Mouse (Mus musculus) midbrain, embryonic 15.5 days (tissue): ENCODE measurements around the gene Plxna2. TPM values are rescaled to one million over a fixed set of nuclear protein-coding genes. Genes with fewer than 3 reads are reported as not detected.

Experiments
- ATAC-seq: fragments of 200-750 bp; cut with Nextera tagmentation; replicated peaks from 2 replicates; pipeline ENCODE4 v1.8.0; 2017; ENCODE audit warnings: moderate TSS enrichment
- H3K27ac ChIP-seq: fragments of 300-500 bp; sonication (generic); 2 replicates; pipeline ENCODE4 v1.5.1; 2015; ENCODE audit warnings: mild to moderate bottlenecking, inconsistent platforms
- H3K27me3 ChIP-seq: fragments of 300-500 bp; sonication (generic); replicated peaks from 2 replicates; pipeline ENCODE4 v1.6.1; 2015; ENCODE audit warnings: inconsistent platforms
- H3K36me3 ChIP-seq: fragments of 300-500 bp; sonication (generic); replicated peaks from 2 replicates; pipeline ENCODE4 v1.6.1; 2015; ENCODE audit warnings: inconsistent platforms
- H3K4me1 ChIP-seq: fragments of 300-500 bp; sonication (generic); 2 replicates; pipeline ENCODE4 v1.6.1; 2015; ENCODE audit warnings: inconsistent platforms
- H3K4me2 ChIP-seq: fragments of 300-500 bp; sonication (generic); 2 replicates; pipeline ENCODE4 v1.6.1; 2015; ENCODE audit warnings: inconsistent platforms, mild to moderate bottlenecking, moderate library complexity
- H3K4me3 ChIP-seq: fragments of 300-500 bp; sonication (generic); 2 replicates; pipeline ENCODE4 v1.5.1; 2015; ENCODE audit warnings: mild to moderate bottlenecking, inconsistent platforms
- H3K9ac ChIP-seq: fragments of 300-500 bp; sonication (generic); 2 replicates; pipeline ENCODE4 v1.6.1; 2015; ENCODE audit warnings: mild to moderate bottlenecking, inconsistent platforms
- H3K9me3 ChIP-seq: fragments of 300-500 bp; sonication (generic); 2 replicates; pipeline ENCODE4 v1.6.1; 2016; ENCODE audit warnings: inconsistent platforms
- WGBS: fragments of 180-500 bp; shearing (Covaris S2); methylation state at CpG from one replicate; pipeline ENCODE4 v1.1.7; 2015; ENCODE audit warnings: mixed read lengths; 5-methylcytosine and 5-hydroxymethylcytosine counted together
- polyA plus RNA-seq: library from polyadenylated mRNA; unstranded; fragments of >200 nt; fragmentation: Nextera tagmentation; extraction: Ambion mirVana; gene quantifications from 2 replicates; pipeline ENCODE4 v1.2.1, GENCODE M21; 2015

Gene Plxna2
- polyA plus RNA-seq, 1 experiment from 2014 or later = 22.4 TPM

DNA sequence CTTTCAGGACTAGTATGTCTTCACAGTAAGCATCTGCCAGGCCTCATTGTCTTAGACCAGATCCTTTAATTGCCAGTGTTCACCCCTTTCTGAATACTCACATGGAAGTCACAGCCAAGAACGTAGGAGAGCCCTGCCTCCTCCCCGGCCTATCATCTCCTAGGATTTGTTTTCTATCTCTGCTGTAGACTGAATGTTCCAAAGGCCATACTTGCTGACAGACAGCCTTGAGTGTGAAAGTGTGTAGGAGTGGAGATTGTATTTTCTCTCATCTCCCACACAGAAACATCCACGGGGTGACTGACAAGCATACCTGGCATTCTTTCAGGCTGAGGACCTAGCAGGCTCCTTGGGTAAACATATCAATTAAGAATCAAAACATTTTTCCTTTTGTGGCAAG lies 177.3 kb downstream of the Plxna2 start:
- no peaks in the 10 kb centered on the region for H3K9me3 ChIP-seq
- no peak overlapping the region for H3K27ac ChIP-seq
- H3K36me3 ChIP-seq = peaks cover 28% of the 10 kb centered on the region; the same call in 1 of the 2 replicates
- H3K4me3 ChIP-seq = no peak overlapping the region
- no peak for ATAC-seq
- WGBS = 84% methylated on average over 3 of the region's 3 CpGs
- H3K4me2 ChIP-seq = no peak overlapping the region
- no peak overlapping the region for H3K9ac ChIP-seq
- no peaks in the 10 kb centered on the region for H3K4me1 ChIP-seq
- no peaks in the 10 kb centered on the region for H3K27me3 ChIP-seq

DNA sequence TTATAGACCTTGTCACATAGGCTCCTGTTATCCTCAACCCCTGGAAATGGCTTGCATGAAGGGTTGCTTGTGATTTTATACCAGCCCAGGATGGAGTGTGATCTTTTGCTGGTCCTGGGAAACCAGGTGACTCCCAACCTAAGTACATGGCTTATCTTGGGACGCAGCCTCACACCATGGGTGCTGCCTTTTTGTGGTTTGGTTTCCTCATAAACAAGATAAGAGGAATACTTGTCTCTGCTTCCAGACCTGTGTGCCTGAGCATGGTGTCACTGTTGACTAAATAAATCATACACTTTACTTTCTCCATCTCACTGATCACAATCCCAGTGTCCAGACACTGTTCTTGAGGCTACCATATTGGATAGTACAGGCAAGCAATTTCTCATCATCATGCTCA lies 179.8 kb downstream of the Plxna2 start:
- no peaks in the 10 kb centered on the region for H3K4me1 ChIP-seq
- WGBS = 100% methylated on average over 1 of the region's 1 CpGs
- no peaks in the 10 kb centered on the region for H3K27me3 ChIP-seq
- no peaks in the 10 kb centered on the region for H3K9me3 ChIP-seq
- H3K9ac ChIP-seq = no peak overlapping the region
- no peak for ATAC-seq
- no peak overlapping the region for H3K4me3 ChIP-seq
- H3K4me2 ChIP-seq = no peak overlapping the region
- no peak overlapping the region for H3K27ac ChIP-seq
- H3K36me3 ChIP-seq = peaks cover 45% of the 10 kb centered on the region

DNA sequence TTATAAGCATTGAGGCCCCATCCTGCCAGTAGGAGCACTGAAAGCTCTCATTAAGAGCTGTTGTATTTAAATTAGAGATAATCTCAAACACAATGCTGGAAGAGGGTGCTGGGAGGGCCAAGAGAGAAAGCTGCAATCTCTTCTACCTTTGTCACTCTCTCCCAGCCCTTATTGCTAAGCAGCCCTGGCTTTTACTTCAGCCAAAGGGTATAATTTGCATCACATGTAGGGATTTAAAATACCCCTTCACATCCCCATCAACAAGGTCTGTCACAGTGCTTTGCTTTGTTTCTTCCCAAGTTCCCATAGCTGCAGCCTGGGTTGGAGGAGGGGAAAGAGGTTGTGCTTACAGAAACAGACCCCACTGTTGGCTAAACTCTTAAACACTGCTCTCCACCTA lies 180.5 kb downstream of the Plxna2 start:
- H3K9me3 ChIP-seq = no peaks in the 10 kb centered on the region
- H3K4me3 ChIP-seq = no peak overlapping the region
- no peak overlapping the region for H3K4me2 ChIP-seq
- no peak overlapping the region for H3K9ac ChIP-seq
- H3K4me1 ChIP-seq = no peaks in the 10 kb centered on the region
- peaks cover 45% of the 10 kb centered on the region for H3K36me3 ChIP-seq
- no peak for ATAC-seq
- H3K27me3 ChIP-seq = no peaks in the 10 kb centered on the region
- no peak overlapping the region for H3K27ac ChIP-seq

DNA sequence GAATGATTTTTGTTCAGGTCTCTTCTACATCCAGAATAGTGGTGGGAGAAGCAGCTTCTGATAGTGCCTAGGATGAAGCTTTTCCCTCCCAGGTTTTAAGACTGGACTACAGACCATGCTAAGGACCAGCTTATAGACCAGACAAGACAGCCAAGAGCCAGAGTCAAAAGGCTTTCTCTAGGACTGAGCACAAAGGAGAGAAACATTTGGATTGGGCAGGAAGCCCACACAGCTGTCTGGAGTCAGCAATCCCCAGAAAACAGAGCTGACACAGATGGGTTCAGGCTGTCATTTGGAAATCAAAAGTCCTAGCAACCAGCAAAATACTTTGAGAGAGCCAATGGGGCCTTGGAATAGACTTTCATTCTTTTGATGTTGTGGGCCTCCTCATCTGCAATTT lies 190.2 kb downstream of the Plxna2 start:
- no peak for ATAC-seq
- peaks cover 10% of the 10 kb centered on the region for H3K36me3 ChIP-seq

DNA sequence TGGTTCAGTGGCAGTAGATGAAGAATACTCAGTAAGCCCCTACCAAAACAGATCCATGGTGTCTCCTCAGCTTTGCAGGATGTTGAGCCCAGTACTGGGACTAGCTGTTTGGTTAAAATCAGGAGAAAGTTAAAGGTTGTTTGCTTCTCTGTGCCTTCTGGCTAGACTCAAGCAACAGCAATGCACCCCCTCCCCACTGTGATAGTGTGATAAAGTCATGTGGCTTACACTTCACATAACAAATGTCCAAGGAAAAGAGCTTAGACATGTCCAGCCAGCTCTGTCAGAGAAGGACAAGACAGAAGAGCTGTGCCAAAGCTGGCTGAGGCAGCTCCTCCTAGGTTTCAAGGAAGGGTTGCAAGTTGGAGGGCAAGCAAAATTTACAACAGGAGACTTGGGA lies 190.7 kb downstream of the Plxna2 start:
- Histone ChIP-seq H3K9me3 (no peaks in the 10 kb centered on the region), H3K4me2 (no peak overlapping the region), H3K4me3 (no peak overlapping the region), H3K27me3 (no peaks in the 10 kb centered on the region), H3K9ac (no peak overlapping the region), H3K27ac (no peak overlapping the region), H3K4me1 (no peaks in the 10 kb centered on the region), H3K36me3 (peaks cover 10% of the 10 kb centered on the region)
- no peak for ATAC-seq

More for the DNA sequence above, 190.2 kb downstream of the Plxna2 start:
- Histone ChIP-seq H3K27me3 (no peaks in the 10 kb centered on the region), H3K9ac (no peak overlapping the region), H3K9me3 (no peaks in the 10 kb centered on the region), H3K4me2 (no peak overlapping the region), H3K4me3 (no peak overlapping the region), H3K27ac (no peak overlapping the region), H3K4me1 (no peaks in the 10 kb centered on the region)

DNA sequence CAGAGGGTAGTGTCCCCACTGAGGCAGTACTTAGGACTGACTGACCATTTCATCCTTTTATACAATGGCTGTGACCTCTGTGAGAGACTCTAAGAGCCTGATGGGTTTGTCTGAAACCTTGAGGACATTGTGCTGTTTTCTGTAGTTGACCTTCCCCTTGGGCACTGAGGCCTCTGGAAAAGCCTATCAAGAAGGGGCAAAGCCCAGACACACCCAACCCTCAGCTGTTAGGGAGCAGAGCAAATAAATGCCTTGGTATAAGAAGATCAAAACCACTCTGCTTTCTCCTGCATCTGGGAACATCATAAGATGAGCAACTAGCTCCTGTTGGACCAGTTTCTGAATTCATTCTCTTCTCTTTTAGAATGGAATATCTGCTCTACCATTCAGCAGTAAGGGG lies 191.6 kb downstream of the Plxna2 start:
- no peaks in the 10 kb centered on the region for H3K27me3 ChIP-seq
- H3K9ac ChIP-seq = no peak overlapping the region
- H3K4me3 ChIP-seq = no peak overlapping the region
- ATAC-seq = no peak
- peaks cover 10% of the 10 kb centered on the region for H3K36me3 ChIP-seq
- no peak overlapping the region for H3K27ac ChIP-seq
- H3K4me2 ChIP-seq = no peak overlapping the region
- no peaks in the 10 kb centered on the region for H3K4me1 ChIP-seq
- no peaks in the 10 kb centered on the region for H3K9me3 ChIP-seq

DNA sequence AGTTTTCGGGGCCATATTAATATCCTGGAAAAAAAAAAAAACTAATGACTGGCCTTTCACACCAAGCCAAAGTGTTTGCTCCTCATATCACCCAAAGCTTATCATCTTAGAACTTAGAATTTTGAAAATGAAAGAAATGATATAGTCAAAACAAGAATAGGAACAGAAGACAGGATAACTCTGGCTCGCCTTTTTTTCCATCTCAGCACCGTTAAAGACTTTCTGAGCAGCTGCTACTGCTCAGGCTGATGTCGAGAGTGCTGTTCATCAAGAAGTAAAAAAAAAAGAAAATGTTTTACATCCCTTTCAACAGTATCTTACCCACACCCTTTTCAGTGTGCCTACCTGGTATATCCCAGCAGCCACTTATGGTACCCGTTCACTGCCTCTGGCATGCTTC lies 196.2 kb downstream of the Plxna2 start:
- Histone ChIP-seq H3K27me3 (no peaks in the 10 kb centered on the region), H3K9me3 (no peaks in the 10 kb centered on the region), H3K4me1 (0 out of 2 replicates have a peak, but pooled peaks cover 6% of the 10 kb centered on the region), H3K9ac (no peak overlapping the region), H3K4me2 (no peak overlapping the region), H3K27ac (no peak overlapping the region), H3K4me3 (no peak overlapping the region), H3K36me3 (peaks cover 7% of the 10 kb centered on the region; the same call in 1 of the 2 replicates)
- ATAC-seq = no peak
- WGBS = 87% methylated on average over 5 of the region's 5 CpGs

DNA sequence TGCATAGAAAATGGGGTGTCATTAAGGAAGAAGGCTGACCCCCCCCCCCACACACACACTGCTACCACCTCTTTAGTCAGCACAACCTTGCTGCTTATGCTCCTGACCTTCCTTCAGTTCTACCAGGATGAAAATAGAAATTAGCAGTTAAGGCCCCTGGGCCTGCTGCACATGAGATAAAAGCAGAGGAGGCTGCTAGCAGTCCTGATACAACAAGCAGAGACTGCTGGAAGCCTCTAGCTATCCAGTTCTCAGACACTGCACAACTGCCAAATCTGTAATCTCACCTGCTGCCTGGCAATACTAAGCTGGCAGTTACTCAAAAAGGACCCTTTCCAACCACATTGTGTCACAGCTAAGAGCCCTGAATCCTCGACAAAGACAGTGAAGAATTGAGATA lies 197.5 kb downstream of the Plxna2 start:
- no peak for ATAC-seq
- H3K4me1 ChIP-seq = 0 out of 2 replicates have a peak, but pooled peaks cover 6% of the 10 kb centered on the region
- no peak overlapping the region for H3K4me2 ChIP-seq
- H3K4me3 ChIP-seq = no peak overlapping the region
- no peaks in the 10 kb centered on the region for H3K9me3 ChIP-seq
- no peaks in the 10 kb centered on the region for H3K27me3 ChIP-seq
- H3K36me3 ChIP-seq = peaks cover 7% of the 10 kb centered on the region; the same call in 1 of the 2 replicates
- WGBS = 49% methylated on average over 1 of the region's 1 CpGs
- H3K27ac ChIP-seq = no peak overlapping the region
- no peak overlapping the region for H3K9ac ChIP-seq

DNA sequence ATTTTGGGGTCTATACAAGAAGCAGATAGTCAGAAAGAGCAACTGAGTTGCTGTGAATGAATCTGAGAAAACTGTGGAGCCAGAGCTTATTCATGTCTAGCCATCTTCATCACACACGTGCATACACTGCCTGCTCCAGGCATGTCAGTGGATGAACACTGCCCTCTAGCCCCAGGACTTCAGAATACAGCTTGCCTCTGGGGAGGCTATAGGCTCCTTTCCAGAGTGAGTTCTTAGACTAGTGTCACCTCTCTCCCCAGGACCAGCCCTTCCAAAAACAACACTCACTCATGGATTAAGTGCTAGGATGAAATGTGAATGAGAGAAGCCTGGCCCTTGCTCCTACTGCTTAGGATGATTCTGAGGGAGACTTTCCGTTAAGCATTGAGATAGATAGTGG lies 198.9 kb downstream of the Plxna2 start:
- 33% methylated on average over 2 of the region's 2 CpGs for WGBS
- Histone ChIP-seq H3K4me3 (no peak overlapping the region), H3K4me2 (no peak overlapping the region), H3K9ac (no peak overlapping the region), H3K27ac (no peak overlapping the region), H3K4me1 (0 out of 2 replicates have a peak, but pooled peaks cover 6% of the 10 kb centered on the region), H3K36me3 (peaks cover 4% of the 10 kb centered on the region; the same call in 1 of the 2 replicates), H3K27me3 (no peaks in the 10 kb centered on the region), H3K9me3 (no peaks in the 10 kb centered on the region)
- peak; percentile 85 for ATAC-seq

DNA sequence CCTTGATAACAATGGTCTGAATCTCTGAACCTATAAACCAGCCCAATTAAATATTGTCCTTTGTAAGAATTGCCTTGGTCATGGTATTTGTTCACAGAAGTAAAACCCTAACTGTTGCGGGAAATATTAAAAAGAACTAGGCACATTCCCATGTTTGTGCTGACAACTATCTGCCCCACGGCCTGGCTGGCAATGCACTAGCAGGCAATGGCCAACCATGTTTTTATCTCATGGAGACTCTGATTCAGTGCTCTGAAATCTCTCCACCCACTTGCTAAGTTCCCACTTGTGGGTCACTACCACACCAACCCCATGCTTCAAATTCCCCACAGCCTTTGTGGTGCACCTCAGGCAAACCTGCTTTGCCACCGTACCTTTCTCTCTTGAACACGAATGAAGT lies 202.9 kb downstream of the Plxna2 start:
- 91% methylated on average over 4 of the region's 4 CpGs for WGBS

DNA sequence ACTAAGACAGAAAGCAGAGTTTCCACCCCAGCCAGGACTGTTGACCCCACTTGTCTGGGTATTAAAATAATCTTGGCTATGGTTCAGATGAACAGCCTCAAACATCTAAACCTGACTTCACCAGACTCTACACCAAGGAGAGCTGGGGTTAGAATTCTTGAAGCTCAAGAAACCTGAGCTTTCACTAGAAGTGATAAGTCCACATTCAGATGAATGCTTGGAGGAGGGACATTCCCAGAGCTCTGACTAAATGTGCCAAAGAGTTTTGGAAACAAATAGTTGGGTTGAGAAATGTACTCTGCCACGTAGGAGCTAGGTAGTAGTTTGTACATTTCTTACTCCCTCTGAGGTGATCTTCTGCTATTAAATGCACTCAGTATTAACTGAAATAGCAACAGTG lies 203.7 kb downstream of the Plxna2 start:
- no peak overlapping the region for H3K4me3 ChIP-seq
- no peak overlapping the region for H3K9ac ChIP-seq
- no peak overlapping the region for H3K27ac ChIP-seq
- no peaks in the 10 kb centered on the region for H3K36me3 ChIP-seq
- no peaks in the 10 kb centered on the region for H3K4me1 ChIP-seq
- 83% methylated on average over 1 of the region's 1 CpGs for WGBS
- H3K9me3 ChIP-seq = no peaks in the 10 kb centered on the region
- no peak overlapping the region for H3K4me2 ChIP-seq
- H3K27me3 ChIP-seq = no peaks in the 10 kb centered on the region
- ATAC-seq = no peak

More for the DNA sequence above, 202.9 kb downstream of the Plxna2 start:
- no peak for ATAC-seq
- Histone ChIP-seq H3K4me1 (no peaks in the 10 kb centered on the region), H3K4me2 (no peak overlapping the region), H3K4me3 (no peak overlapping the region), H3K27ac (no peak overlapping the region), H3K9me3 (no peaks in the 10 kb centered on the region), H3K9ac (no peak overlapping the region), H3K27me3 (no peaks in the 10 kb centered on the region), H3K36me3 (no peaks in the 10 kb centered on the region)

DNA sequence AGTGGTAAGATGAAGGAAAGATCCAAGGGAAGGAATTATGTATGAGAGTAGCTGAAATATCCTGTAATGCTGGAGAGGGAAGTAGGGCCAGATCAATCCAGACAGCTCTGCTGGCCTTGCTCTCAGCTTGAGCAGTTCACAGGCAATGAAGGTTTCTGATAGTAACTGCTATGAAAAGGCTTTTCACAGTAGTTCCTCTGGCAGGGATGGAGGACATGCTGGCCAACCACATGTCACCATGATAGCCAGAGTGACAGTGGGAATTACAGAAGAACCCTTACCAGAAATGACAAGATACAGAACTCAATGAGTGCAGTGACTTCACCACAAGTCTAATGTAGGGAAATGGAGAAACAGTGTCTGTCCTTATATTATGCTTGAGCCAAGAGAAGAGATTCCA lies 210.3 kb downstream of the Plxna2 start:
- no peak overlapping the region for H3K27ac ChIP-seq
- no peak for ATAC-seq
- no peak overlapping the region for H3K4me3 ChIP-seq
- H3K27me3 ChIP-seq = no peaks in the 10 kb centered on the region
- H3K4me2 ChIP-seq = no peak overlapping the region
- H3K36me3 ChIP-seq = no peaks in the 10 kb centered on the region
- H3K4me1 ChIP-seq = no peaks in the 10 kb centered on the region
- no peaks in the 10 kb centered on the region for H3K9me3 ChIP-seq
- H3K9ac ChIP-seq = no peak overlapping the region

DNA sequence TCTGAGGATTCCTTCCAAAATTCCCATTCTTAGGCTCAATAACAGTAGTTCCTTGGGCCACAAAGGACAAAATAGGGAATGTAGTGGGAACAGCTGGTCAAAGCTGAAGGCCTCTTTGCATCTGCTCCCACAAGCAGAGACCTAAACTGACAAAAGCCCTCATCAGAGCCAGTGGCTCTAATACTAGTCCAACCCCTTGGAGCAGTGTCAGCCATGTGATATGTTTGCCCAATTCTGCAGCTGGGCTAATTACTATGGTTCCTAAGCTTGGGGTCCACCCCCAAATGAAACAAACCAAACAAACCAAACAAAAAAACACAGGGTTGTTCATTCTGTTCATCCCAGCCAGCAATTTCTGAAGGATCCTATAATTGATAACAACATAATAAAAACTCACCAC lies 217.2 kb downstream of the Plxna2 start:
- Histone ChIP-seq H3K4me2 (no peak overlapping the region), H3K4me1 (no peaks in the 10 kb centered on the region), H3K27ac (no peak overlapping the region), H3K4me3 (no peak overlapping the region), H3K9me3 (no peaks in the 10 kb centered on the region), H3K27me3 (no peaks in the 10 kb centered on the region), H3K36me3 (no peaks in the 10 kb centered on the region), H3K9ac (no peak overlapping the region)
- ATAC-seq = no peak

DNA sequence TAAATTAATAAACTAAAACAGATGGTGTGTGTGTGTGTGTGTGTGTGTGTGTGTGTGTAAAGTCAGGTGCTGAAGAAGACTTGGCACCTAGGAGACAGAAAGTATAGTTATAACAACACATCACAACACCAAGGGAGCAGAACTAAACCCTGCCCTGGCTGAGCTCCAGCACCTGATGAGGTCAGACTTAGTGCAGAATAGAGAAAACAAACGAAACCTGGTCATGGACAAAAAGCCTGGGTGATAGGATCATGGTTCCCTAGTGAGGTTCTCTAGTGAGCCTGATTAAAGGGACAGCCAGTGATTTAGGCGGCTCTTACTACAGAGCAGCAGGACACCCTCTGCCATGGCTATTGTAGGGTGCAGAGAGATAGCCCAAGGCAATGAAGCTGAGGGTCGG lies 218.2 kb downstream of the Plxna2 start:
- H3K4me3 ChIP-seq = no peak overlapping the region
- H3K9ac ChIP-seq = no peak overlapping the region
- 61% methylated on average over 3 of the region's 3 CpGs for WGBS
- H3K27me3 ChIP-seq = no peaks in the 10 kb centered on the region
- no peak overlapping the region for H3K27ac ChIP-seq
- no peak overlapping the region for H3K4me2 ChIP-seq
- no peaks in the 10 kb centered on the region for H3K36me3 ChIP-seq
- no peaks in the 10 kb centered on the region for H3K9me3 ChIP-seq
- no peaks in the 10 kb centered on the region for H3K4me1 ChIP-seq
- no peak for ATAC-seq
